Mouse (Mus musculus): Measurements from ENCODE around the gene Zdhhc14. TPM values are rescaled to one million over a fixed set of nuclear protein-coding genes. Genes with fewer than 3 reads are reported as not detected.
A peak's percentile ranks its signal among the peaks of the same experiment; 100 is the strongest.

The Zdhhc14 gene
- total and polyA plus RNA-seq, 3 experiments, result 1.1 to 21.4 (median 7.3) TPM

- peaks cover 68% of the 10 kb centered on the region for H3K36me3 ChIP-seq (replicated peaks)
- peaks cover 11% of the 10 kb centered on the region for H3K9me3 ChIP-seq (replicated peaks)
- no peak for ATAC-seq (ENCODE audit: extremely low read depth, insufficient number of reproducible peaks, low FRiP score, poor library complexity, severe bottlenecking)
- no peak for DNase-seq (ENCODE audit: low spot score)
- no peak overlapping the region for H3K4me3 ChIP-seq (ENCODE audit: low read depth, low read length)
- TF ChIP-seq TAL1 (conservative IDR thresholded peaks at IDR 0.05; ENCODE audit: low read depth, low read length), result no peak
- no peak for TF ChIP-seq GATA1 (IDR thresholded peaks at IDR 0.05; ENCODE audit: borderline replicate concordance, low read length)
- TF ChIP-seq POLR2AphosphoS5 (IDR thresholded peaks at IDR 0.05; ENCODE audit: insufficient replicate concordance, low read depth, low read length), result no peak
- no peak for TF ChIP-seq GATA2 (IDR thresholded peaks at IDR 0.05; ENCODE audit: borderline replicate concordance, low read depth, low read length)
- no peak for TF ChIP-seq CTCF (IDR thresholded peaks at IDR 0.05; ENCODE audit: low read depth, low read length)
- no peaks in the 10 kb centered on the region for H3K27me3 ChIP-seq (ENCODE audit: insufficient read depth, low read length)
- no peaks in the 10 kb centered on the region for H3K4me1 ChIP-seq (ENCODE audit: insufficient read depth, low read depth, low read length)
These were observed 248.7 kb downstream of the Zdhhc14 start for GRCm38 (mm10) chr17:5741061-5741460.

GRCm38 (mm10) chr17:5744016-5744415 lies 251.7 kb downstream of the Zdhhc14 start:
- DNase-seq (ENCODE audit: low spot score) (no peak), ATAC-seq (ENCODE audit: extremely low read depth, insufficient number of reproducible peaks, low FRiP score, poor library complexity, severe bottlenecking) (no peak)
- peaks cover 50% of the 10 kb centered on the region for H3K36me3 ChIP-seq (replicated peaks)

GRCm38 (mm10) chr17:5746378-5746777 lies 254.0 kb downstream of the Zdhhc14 start:
- TF ChIP-seq GATA1 (IDR thresholded peaks at IDR 0.05; ENCODE audit: borderline replicate concordance, low read length), result no peak
- TF ChIP-seq CTCF (IDR thresholded peaks at IDR 0.05; ENCODE audit: low read depth, low read length), result no peak
- no peak for TF ChIP-seq POLR2AphosphoS5 (IDR thresholded peaks at IDR 0.05; ENCODE audit: insufficient replicate concordance, low read depth, low read length)
- TF ChIP-seq TAL1 (conservative IDR thresholded peaks at IDR 0.05; ENCODE audit: low read depth, low read length), result no peak
- no peak for TF ChIP-seq GATA2 (IDR thresholded peaks at IDR 0.05; ENCODE audit: borderline replicate concordance, low read depth, low read length)
- no peak for DNase-seq (ENCODE audit: low spot score)

More at GRCm38 (mm10) chr17:5744016-5744415, 251.7 kb downstream of the Zdhhc14 start:
- Histone ChIP-seq H3K27me3 (ENCODE audit: insufficient read depth, low read length) (no peaks in the 10 kb centered on the region), H3K4me1 (ENCODE audit: insufficient read depth, low read depth, low read length) (no peaks in the 10 kb centered on the region; the same call in none of the 2 replicates), H3K4me3 (ENCODE audit: low read depth, low read length) (no peak overlapping the region), H3K9me3 (replicated peaks) (peaks cover 2% of the 10 kb centered on the region)
- TF ChIP-seq CTCF (IDR thresholded peaks at IDR 0.05; ENCODE audit: low read depth, low read length) (no peak), POLR2AphosphoS5 (IDR thresholded peaks at IDR 0.05; ENCODE audit: insufficient replicate concordance, low read depth, low read length) (no peak), GATA2 (IDR thresholded peaks at IDR 0.05; ENCODE audit: borderline replicate concordance, low read depth, low read length) (no peak), TAL1 (conservative IDR thresholded peaks at IDR 0.05; ENCODE audit: low read depth, low read length) (no peak), GATA1 (IDR thresholded peaks at IDR 0.05; ENCODE audit: borderline replicate concordance, low read length) (no peak)

GRCm38 (mm10) chr17:5747539-5748500 lies 255.5 kb downstream of the Zdhhc14 start:
- Histone ChIP-seq H3K4me1 (ENCODE audit: insufficient read depth, low read depth, low read length) (peaks cover 2% of the 10 kb centered on the region), H3K36me3 (replicated peaks) (peaks cover 46% of the 10 kb centered on the region), H3K4me3 (ENCODE audit: low read depth, low read length) (no peak overlapping the region), H3K27me3 (ENCODE audit: insufficient read depth, low read length) (no peaks in the 10 kb centered on the region), H3K9me3 (replicated peaks) (no peaks in the 10 kb centered on the region; the same call in 1 of the 2 replicates)
- TF ChIP-seq GATA2 (IDR thresholded peaks at IDR 0.05; ENCODE audit: borderline replicate concordance, low read depth, low read length), result no peak
- TF ChIP-seq POLR2AphosphoS5 (IDR thresholded peaks at IDR 0.05; ENCODE audit: insufficient replicate concordance, low read depth, low read length), result no peak
- TF ChIP-seq CTCF (IDR thresholded peaks at IDR 0.05; ENCODE audit: low read depth, low read length), result no peak
- TF ChIP-seq TAL1 (conservative IDR thresholded peaks at IDR 0.05; ENCODE audit: low read depth, low read length), result no peak
- TF ChIP-seq GATA1 (IDR thresholded peaks at IDR 0.05; ENCODE audit: borderline replicate concordance, low read length), result no peak
- DNase-seq (ENCODE audit: low spot score), result no peak
- no peak for ATAC-seq (ENCODE audit: extremely low read depth, insufficient number of reproducible peaks, low FRiP score, poor library complexity, severe bottlenecking)

More at GRCm38 (mm10) chr17:5746378-5746777, 254.0 kb downstream of the Zdhhc14 start:
- H3K4me3 ChIP-seq (ENCODE audit: low read depth, low read length), result no peak overlapping the region
- H3K4me1 ChIP-seq (ENCODE audit: insufficient read depth, low read depth, low read length), result no peaks in the 10 kb centered on the region; the same call in none of the 2 replicates
- peaks cover 50% of the 10 kb centered on the region for H3K36me3 ChIP-seq (replicated peaks)
- no peak for ATAC-seq (ENCODE audit: extremely low read depth, insufficient number of reproducible peaks, low FRiP score, poor library complexity, severe bottlenecking)
- no peaks in the 10 kb centered on the region; the same call in 1 of the 2 replicates for H3K9me3 ChIP-seq (replicated peaks)
- no peaks in the 10 kb centered on the region for H3K27me3 ChIP-seq (ENCODE audit: insufficient read depth, low read length)

- Histone ChIP-seq H3K9me3 (replicated peaks) (no peaks in the 10 kb centered on the region; the same call in 1 of the 2 replicates), H3K4me3 (ENCODE audit: low read depth, low read length) (no peak overlapping the region), H3K4me1 (ENCODE audit: insufficient read depth, low read depth, low read length) (peaks cover 2% of the 10 kb centered on the region), H3K36me3 (replicated peaks) (peaks cover 47% of the 10 kb centered on the region), H3K27me3 (ENCODE audit: insufficient read depth, low read length) (no peaks in the 10 kb centered on the region)
- DNase-seq (ENCODE audit: low spot score) (peak; percentile 13), ATAC-seq (ENCODE audit: extremely low read depth, insufficient number of reproducible peaks, low FRiP score, poor library complexity, severe bottlenecking) (no peak)
- TF ChIP-seq CTCF (IDR thresholded peaks at IDR 0.05; ENCODE audit: low read depth, low read length) (no peak), GATA2 (IDR thresholded peaks at IDR 0.05; ENCODE audit: borderline replicate concordance, low read depth, low read length) (no peak), POLR2AphosphoS5 (IDR thresholded peaks at IDR 0.05; ENCODE audit: insufficient replicate concordance, low read depth, low read length) (no peak), TAL1 (conservative IDR thresholded peaks at IDR 0.05; ENCODE audit: low read depth, low read length) (no peak), GATA1 (IDR thresholded peaks at IDR 0.05; ENCODE audit: borderline replicate concordance, low read length) (no peak)
These were observed 256.1 kb downstream of the Zdhhc14 start for GRCm38 (mm10) chr17:5748501-5748894.

- peaks cover 44% of the 10 kb centered on the region for H3K36me3 ChIP-seq (replicated peaks)
- DNase-seq (ENCODE audit: low spot score) (no peak), ATAC-seq (ENCODE audit: extremely low read depth, insufficient number of reproducible peaks, low FRiP score, poor library complexity, severe bottlenecking) (no peak)
- H3K9me3 ChIP-seq (replicated peaks), result no peaks in the 10 kb centered on the region; the same call in 1 of the 2 replicates
- no peaks in the 10 kb centered on the region for H3K27me3 ChIP-seq (ENCODE audit: insufficient read depth, low read length)
- peaks cover 2% of the 10 kb centered on the region for H3K4me1 ChIP-seq (ENCODE audit: insufficient read depth, low read depth, low read length)
- no peak overlapping the region for H3K4me3 ChIP-seq (ENCODE audit: low read depth, low read length)
- TF ChIP-seq TAL1 (conservative IDR thresholded peaks at IDR 0.05; ENCODE audit: low read depth, low read length), result no peak
- no peak for TF ChIP-seq GATA1 (IDR thresholded peaks at IDR 0.05; ENCODE audit: borderline replicate concordance, low read length)
- TF ChIP-seq GATA2 (IDR thresholded peaks at IDR 0.05; ENCODE audit: borderline replicate concordance, low read depth, low read length), result no peak
- no peak for TF ChIP-seq CTCF (IDR thresholded peaks at IDR 0.05; ENCODE audit: low read depth, low read length)
- TF ChIP-seq POLR2AphosphoS5 (IDR thresholded peaks at IDR 0.05; ENCODE audit: insufficient replicate concordance, low read depth, low read length), result no peak
These were observed 257.9 kb downstream of the Zdhhc14 start for GRCm38 (mm10) chr17:5750278-5750677.

Data from G1E (cell line).